Mouse (Mus musculus): ENCODE results near the gene Ecpas. TPM values are rescaled to one million over a fixed set of nuclear protein-coding genes. Genes with fewer than 3 reads are reported as not detected.
A peak's percentile ranks its signal among the peaks of the same experiment; 100 is the strongest.

The Ecpas gene
- total RNA-seq, 2 experiments from 2014 or later: 172 to 190 TPM

DNA sequence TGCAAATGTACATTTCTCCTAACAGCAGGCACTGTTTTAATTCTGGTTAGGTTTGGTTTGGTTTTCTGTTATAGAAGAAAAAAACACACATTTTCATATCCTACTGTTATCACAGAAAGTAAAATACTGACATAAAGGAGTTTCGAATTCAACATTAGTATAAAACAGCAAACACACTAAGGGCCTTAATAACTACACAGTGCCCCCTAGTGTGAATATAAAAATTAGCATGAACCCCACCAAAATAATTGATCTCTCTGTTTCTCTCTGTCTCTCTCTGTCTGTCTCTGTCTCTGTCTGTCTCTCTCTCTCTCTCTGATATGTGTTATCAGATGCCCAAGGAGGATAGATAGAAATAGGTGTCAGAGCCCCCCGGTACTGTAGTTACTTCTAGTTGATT is 163.0 kb downstream of the Ecpas start:
- no peak for DNase-seq (ENCODE audit: low spot score in 2 of 2)

DNA sequence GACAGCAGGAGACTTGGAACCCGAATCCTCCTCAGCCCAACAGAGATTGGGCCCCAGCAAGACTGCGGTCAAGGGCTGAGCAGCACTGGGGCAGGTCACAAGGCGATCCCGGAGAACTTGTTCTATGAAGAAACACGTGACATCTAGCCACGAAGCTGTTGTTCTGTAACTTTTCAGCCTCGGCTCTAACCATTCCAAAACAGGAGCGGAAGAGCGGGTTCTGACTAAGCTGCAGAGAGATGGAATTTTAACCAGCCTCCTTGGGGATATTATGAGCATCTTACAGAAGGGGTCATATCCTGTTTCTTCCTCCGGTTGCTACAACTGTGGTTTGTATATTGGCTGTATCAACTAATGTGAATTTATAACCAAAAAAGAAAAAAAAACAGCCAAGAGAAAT is 163.4 kb downstream of the Ecpas start:
- peak in 1 of 2 experiments; percentile 31 for DNase-seq (ENCODE audit: low spot score in 2 of 2)

Other genes starting within 250 kb of the Ecpas start
- gene Olfr267, start 125.0 kb downstream of the Ecpas start, total RNA-seq (2021): under 1 TPM; 0.08 to 0.25 TPM
- under 1 TPM; 0.54 to 0.69 TPM for gene Zkscan16, start 30.9 kb upstream of the Ecpas start, total RNA-seq (2021)
- 10 to 100 TPM in 1 of 2 experiments, 1 to 10 TPM in 1; 8.4 to 10.3 TPM for gene Ptgr1, start 74.4 kb upstream of the Ecpas start, total RNA-seq (2021)
- 10 to 100 TPM; 15.8 to 17.4 TPM for gene Dnajc25, start 82.3 kb upstream of the Ecpas start, total RNA-seq (2021)
- 1 to 10 TPM in 1 of 2 experiments, not detected in 1; 5.3 TPM for gene Gm20503, start 90.5 kb upstream of the Ecpas start, total RNA-seq (2021)
- gene Gng10, start 122.3 kb upstream of the Ecpas start, total RNA-seq (2021): 10 to 100 TPM; 46.1 to 50.7 TPM
- gene AI481877, start 226.2 kb upstream of the Ecpas start, total RNA-seq (2021): not detected